Mouse (Mus musculus) fat pad, adult 2 months (tissue): ENCODE measurements around the gene Krt10.

Experiments
- DNase-seq: peaks from one replicate; pipeline ENCODE4 v3.0.0-alpha.2; 2011; ENCODE audit warnings: low read depth, low spot score; ENCODE audit errors: extremely low read depth

The Krt10 gene

DNA sequence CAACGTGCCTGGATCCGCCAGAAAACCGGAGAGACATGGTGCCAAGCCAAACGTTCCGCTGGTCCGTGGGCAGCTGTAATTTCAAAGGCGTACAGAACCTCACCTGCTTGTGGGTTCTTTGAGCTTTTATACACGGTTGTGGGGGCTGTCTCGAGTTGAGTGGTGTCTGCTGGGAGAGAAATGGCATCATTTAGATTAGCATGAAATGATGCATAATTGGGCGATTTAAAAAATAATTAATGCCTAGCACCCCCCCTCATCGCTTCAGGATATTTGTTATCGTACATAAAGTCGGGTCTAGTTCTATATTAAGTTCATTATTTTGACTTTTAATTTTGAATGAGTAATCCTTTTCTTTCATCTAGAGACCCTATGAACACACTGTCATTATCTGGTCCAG lies 14.4 kb downstream of the Krt10 start, which contains the start of gene Krt28:
Gene Krt28 (minus strand): TSS at position 101 of the 400 bp plus-strand sequence.
- no peak for DNase-seq

DNA sequence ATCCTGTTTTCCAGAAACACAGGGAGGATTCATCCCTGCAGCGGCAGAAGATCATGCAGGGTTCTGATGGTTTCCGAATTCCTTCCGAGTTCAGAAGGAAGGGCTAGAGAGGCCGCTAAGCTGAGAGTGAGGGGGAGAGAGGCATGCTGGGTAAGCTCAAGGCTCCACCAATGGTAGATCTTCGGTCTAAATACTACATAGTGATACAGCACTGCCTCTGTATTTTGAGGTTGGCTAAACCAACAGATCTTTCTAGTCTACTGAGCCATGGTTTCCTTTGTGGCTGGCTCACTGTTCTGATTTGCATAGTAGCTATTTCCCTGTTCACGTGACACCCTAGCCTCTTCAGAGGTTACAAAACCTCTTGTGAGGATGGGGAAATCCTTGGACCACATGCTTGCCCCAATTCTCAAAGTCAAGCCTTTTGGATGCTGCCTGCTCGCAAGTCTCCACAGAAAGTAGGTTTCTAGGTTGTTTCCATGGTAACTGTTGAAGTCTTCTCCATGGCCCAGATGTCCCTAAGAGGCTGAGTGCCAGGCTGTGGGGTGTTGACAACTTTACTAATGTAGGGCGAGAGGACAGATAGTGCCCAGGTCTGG lies 19.2 kb downstream of the Krt10 start:
- no peak for DNase-seq

DNA sequence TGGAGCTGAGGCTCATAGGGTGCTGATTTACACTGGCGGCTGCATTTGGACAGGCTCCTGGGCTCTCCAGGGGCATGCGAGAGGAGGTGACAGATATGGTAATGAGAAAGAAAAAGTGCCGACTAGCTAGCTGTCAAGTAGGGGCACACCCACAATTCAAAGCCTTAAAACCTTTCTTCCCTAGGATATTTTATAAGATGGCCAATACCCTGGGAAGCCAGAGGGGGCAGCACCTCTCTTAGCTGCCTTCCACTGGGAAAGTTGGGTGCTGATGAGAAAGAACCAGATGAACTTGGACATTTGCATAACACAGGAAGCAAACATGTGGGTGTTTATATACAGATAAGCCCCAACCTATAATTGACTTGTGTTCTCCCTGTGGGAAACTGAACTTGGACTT lies 19.9 kb downstream of the Krt10 start:
- DNase-seq: no peak

DNA sequence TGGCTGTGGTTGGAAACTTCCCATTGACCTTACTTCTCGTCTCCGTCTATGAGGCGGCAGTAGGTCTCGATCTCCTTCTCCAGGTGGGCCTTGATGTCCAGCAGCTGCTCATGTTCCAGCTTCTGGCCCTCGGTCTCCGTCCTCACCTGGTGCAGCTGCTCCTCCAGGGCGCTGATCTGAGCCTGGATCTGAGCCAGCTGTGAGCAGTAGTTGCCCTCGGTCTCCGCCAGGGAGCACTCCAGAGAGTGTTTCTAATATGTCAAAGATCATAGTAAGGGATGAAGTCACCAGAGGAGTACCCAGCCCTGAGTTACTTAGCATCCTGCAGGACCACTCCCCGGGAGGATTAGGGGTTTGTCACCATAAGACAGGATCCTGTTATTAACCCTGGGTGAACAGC lies 22.4 kb downstream of the Krt10 start:
- no peak for DNase-seq

GRCm38 (mm10) chr11:99364412-99364811 lies 24.8 kb downstream of the Krt10 start:
- no peak for DNase-seq

GRCm38 (mm10) chr11:99361423-99361822 lies 27.7 kb downstream of the Krt10 start:
- no peak for DNase-seq

GRCm38 (mm10) chr11:99351004-99351403 lies 38.2 kb downstream of the Krt10 start, which contains the start of gene Krt27:
Krt27 (minus strand) TSS chr11:99351104.
- no peak for DNase-seq

- no peak for DNase-seq
Observed at GRCm38 (mm10) chr11:99339299-99339847, 49.8 kb downstream of the Krt10 start.

- no peak for DNase-seq
Observed at GRCm38 (mm10) chr11:99337866-99338265, 51.3 kb downstream of the Krt10 start, which contains the start of gene Krt26. Krt26 (minus strand) TSS chr11:99337966.
